Mouse (Mus musculus) embryonic fibroblast, embryonic 13.5 days (primary cell): ENCODE results near the gene Smco1.

Experiments
- CTCF ChIP-seq: IDR thresholded peaks from 2 replicates; pipeline ENCODE4 v1.5.1; 2011; ENCODE audit warnings: mild to moderate bottlenecking, control low read depth, low read length, moderate library complexity, borderline replicate concordance; ENCODE audit not compliant: insufficient read depth
- POLR2A ChIP-seq: IDR thresholded peaks from 2 replicates; pipeline ENCODE4 v1.6.1; 2011; ENCODE audit warnings: low read depth, mild to moderate bottlenecking, control low read depth, low read length, moderate library complexity

- TF ChIP-seq CTCF (no peak), POLR2A (peak; percentile 77)
Observed at GRCm38 (mm10) chr16:32246952-32247370, 24.3 kb upstream of the Smco1 start, which contains the start of the genes Fbxo45 and Wdr53.
